Mouse (Mus musculus) embryonic fibroblast, embryonic 13.5 days (primary cell): ENCODE data around the gene Nfic.
A peak's percentile ranks its signal among the peaks of the same experiment; 100 is the strongest.

Source experiments
- CTCF ChIP-seq: IDR thresholded peaks from 2 replicates; pipeline ENCODE4 v1.5.1; 2011; ENCODE audit warnings: mild to moderate bottlenecking, control low read depth, low read length, moderate library complexity, borderline replicate concordance; ENCODE audit not compliant: insufficient read depth
- POLR2A ChIP-seq: IDR thresholded peaks from 2 replicates; pipeline ENCODE4 v1.6.1; 2011; ENCODE audit warnings: low read depth, mild to moderate bottlenecking, control low read depth, low read length, moderate library complexity

DNA sequence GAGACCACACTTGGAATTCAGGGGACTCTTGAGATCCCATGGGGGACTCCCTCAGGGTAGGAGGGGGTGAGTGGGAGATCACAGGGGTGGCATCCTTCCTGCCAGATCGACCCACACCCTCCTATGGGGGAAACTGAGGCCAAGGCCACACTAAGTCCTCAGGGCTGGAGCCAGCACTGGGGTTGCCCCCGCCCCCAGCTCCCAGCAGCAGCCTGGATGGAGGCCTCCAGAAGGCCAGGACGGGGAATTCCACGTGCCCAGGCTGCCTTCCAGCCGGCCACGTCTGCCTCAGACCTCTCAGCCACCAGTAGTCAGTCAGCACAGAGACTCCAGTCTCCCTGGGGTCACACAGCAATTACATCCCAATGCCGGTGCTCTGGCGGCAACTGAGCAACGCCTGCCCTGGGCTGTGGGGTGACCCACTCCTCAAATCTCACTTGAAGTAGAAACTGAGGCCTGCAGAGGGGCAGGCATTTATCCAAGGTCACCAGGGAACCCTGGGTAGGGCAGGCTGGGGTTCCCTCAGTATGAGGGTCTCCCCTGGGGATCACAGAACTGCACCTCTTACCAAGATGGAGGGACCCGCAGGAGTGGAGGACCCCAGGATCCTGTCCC lies 30.1 kb downstream of the Nfic start:
- no peak for TF ChIP-seq CTCF
- peak; percentile 53; the same call in 1 of the 2 replicates for TF ChIP-seq POLR2A
